Mouse (Mus musculus): ENCODE measurements around the gene Atxn3. TPM values are rescaled to one million over a fixed set of nuclear protein-coding genes. Genes with fewer than 3 reads are reported as not detected.

Gene Atxn3
- total RNA-seq, 2 experiments from 2014 or later: 11.1 to 11.5 TPM

DNA sequence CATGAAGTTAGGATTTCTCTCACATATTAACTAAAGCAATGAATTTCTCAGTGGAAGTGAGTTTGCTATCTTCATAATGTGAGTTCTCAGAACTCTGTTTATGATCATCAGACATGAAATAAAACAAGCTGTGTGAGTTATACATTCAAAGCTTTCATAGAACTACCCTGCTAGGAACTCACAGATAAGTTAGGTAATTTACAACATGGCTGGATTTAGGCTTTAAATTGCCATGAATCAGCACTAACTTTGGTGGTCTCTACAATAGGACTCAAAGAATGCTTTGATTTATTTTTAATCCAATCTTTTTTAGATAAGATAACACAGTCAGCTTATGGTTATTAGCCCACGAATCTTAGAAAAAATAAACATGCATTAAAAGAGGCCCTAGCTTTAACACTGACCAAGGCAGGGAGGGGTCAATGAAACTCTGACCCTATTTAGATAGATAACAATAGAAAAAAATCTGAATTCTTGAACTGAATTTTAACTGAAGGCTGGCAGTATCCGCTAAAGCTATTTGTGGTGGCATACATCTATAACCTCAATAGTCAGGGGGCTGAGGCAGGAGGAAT is 58.3 kb downstream of the Atxn3 start:
- DNase-seq (ENCODE audit: low spot score): no peak
- intact Hi-C loops (cut with DNase I): no loop called here

DNA sequence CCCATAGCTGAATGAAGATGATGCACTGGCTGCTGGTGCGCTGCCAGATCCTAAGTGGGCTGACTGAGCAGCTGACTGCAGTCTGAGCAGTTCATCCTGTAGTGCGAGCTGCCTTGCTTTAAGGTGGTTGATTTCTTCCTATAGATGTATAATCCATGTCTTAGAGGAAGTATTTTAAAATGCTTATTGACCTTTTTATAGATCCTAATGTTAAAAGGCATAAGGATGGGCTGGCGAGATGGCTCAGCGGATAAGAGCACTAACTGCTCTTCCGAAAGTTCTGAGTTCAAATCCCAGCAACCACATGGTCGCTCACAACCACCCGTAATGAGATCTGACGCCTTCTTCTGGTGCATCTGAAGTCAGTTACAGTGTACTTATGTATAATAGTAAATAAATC is 59.1 kb downstream of the Atxn3 start:
- intact Hi-C loops (cut with DNase I): no loop called here

DNA sequence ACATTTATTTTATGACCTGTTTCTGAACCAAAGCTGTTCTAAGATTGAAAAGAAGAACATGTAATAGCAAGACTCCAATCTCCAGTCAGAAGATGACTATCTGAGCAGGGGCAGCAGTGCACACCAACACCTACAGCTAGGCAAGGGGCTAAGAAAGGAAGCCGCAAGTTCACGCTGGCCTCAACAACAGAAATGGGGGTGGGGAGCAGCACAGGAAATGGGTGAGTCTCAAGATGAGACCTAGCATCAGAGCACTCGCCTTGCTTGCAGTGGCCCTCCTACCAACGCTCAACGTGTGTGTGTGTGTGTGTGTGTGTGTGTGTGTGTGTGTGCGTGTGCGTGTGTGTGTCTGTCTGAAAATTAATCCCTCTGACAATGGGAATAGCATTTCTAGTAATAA is 60.9 kb downstream of the Atxn3 start:
- no peak for DNase-seq (ENCODE audit: low spot score)
- intact Hi-C loops (cut with DNase I): no loop called here

More for the DNA sequence above, 59.1 kb downstream of the Atxn3 start:
- no peak for DNase-seq (ENCODE audit: low spot score)

DNA sequence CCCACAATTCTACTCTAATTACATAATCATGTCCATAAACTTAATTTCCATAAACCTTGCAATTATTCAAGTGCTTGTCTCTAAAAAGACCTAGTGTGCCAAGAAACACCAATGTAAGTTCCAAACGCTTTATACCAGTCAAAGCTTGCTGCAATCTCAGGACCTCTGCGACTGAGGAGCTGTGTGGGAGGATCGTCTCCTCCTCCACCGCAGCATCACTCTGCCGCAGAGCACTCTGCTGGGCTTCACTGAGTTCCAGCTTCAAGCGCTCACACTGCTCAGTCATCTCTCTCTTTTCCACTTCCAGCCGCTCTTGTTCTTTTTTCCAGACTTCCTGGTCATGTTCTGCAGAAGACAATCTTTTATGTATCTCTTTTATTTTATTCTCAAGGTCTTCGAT is 64.8 kb downstream of the Atxn3 start:
- no peak for DNase-seq (ENCODE audit: low spot score)
- intact Hi-C loops (cut with DNase I): no loop called here

DNA sequence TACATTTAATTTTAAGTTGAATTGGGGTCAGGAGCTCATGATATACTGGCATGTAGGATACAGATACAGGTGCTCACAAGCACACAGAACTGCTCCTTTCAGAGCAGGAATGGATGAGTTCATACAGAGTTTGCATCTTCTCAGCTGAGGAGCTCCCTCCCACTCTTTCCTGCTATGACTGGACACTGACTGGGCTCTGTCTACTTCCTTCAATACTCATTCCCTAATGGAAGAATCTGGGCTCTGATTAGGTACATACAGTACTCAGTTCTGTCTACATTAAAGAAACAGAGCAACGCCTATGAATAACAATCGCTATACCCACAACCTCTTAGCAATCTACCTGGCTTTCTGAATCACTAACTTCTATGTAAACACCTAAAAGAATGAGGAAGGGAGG is 65.2 kb downstream of the Atxn3 start:
- intact Hi-C loops (cut with DNase I): no loop called here
- DNase-seq (ENCODE audit: low spot score): no peak

DNA sequence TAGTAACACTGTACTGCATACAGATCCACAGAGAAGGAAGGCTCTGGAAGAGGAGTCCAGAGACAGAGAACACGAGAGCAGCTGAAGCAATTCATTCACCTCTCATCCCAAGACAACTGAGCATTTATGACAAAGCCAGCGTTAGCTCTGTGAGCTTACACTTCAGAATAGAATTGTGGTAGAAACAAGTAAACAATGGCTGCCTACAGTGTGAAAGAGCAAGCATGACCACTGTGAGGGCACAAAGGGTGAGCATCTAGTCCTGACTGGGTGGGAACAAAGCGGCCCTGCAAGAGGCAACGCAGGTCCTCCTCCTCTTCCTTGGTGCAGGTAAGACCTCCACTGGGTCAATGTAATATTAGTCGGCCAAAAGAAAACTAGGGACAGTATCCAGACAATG is 67.0 kb downstream of the Atxn3 start:
- DNase-seq (ENCODE audit: low spot score): no peak
- intact Hi-C loops (cut with DNase I): no loop called here

DNA sequence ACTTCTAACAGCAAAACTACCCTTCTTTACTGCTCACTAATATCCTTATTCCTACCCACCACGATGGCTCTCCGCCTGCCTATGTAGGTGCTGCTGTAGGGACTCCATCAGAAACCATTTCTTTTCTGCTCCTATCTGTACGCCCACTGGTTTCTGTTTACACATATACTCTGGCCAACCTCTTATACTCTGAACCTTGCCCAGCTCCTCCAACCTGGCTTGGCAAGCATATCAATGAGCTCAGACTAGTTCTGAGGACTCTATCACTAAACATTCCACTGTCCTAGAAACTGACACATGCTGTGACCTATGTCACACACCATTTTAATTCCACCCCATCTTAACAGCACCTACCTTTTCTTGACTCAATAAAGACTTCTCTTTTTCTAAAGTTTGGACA is 68.7 kb downstream of the Atxn3 start:
- intact Hi-C loops (cut with DNase I): no loop called here
- no peak for DNase-seq (ENCODE audit: low spot score)

DNA sequence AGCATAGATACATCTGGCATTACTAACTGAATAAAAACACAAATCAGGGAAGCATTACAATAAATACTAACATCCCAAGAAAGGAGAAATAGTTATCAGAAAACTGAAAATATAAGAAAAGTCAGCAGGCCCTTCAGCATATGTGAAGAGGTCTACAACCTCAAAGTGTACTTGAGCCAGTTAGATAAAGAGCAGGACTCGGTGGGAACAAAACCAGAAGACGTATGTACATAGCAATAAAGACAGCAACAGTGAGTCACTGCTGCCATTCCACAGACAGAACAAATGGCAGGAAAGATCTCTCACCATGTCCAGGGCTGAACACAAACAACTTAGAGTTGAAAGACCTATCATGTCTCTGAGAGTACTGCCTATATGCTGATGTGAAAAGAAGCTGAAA is 69.7 kb downstream of the Atxn3 start:
- intact Hi-C loops (cut with DNase I): no loop called here
- no peak for DNase-seq (ENCODE audit: low spot score)

DNA sequence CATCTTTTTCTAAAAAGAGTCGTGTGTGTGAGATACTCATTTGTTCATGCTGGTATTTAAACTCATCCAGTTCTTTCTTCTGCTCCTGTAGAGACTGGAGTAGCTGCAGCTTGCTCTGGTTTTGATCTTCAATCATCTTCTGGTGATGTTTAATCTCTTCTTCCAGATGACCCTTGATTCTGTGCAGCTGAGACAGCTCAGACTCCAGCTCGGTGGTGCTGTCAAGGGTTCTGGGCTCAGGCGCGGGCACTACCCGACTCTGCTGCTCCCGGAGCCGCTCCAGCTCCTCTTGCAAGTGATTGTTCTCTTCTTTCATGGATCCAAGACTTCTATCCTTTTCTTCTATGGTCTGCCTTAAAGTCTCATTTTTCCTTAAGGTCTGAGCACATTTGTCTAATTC is 73.1 kb downstream of the Atxn3 start:
- DNase-seq (ENCODE audit: low spot score): no peak
- intact Hi-C loops (cut with DNase I): no loop called here

DNA sequence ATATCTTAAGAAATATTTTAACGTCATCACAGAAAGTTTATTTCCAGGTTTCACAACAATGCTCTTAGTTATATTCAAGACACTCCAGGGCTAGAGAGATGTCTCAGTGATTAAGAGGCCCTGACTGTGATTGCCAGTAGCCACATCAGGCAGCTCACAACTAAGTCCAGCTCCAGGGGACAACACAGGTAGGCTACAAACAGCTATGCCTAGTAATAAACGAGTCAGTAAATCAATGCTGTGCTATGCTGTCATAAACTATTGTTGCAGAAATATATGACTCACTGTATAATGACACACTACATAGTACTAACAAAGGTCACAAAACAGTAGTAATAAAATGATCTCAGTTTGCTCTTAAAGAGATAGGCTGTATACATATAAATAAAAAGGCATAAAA is 81.7 kb downstream of the Atxn3 start:
- intact Hi-C loops (cut with DNase I): no loop called here
- no peak for DNase-seq (ENCODE audit: low spot score)

DNA sequence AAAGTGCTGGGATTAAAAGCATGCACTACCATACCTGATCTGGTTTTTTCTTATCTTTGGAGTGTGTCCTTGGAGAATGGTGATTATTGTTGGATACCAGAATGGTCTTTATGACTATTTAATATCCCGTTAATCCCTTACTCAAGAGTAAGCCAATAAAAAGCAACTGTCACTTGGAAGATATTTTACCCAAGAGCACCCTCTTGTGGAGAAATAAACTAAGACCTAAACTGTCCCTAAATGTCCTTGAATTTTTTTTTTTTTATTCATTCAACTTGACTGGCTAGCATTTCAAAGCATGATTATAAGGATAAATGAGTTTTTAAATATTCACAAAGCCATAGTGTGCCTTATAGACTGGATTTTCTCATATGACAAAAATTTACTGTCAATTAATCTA is 82.9 kb downstream of the Atxn3 start:
- intact Hi-C loops (cut with DNase I): no loop called here
- no peak for DNase-seq (ENCODE audit: low spot score)

Other genes starting within 250 kb of the Atxn3 start
- under 1 TPM; 0.50 to 0.78 TPM for gene Tc2n, start 239.7 kb downstream of the Atxn3 start, total RNA-seq (2021)
- 10 to 100 TPM; 26.2 to 28.3 TPM for gene Fbln5, start 139.2 kb downstream of the Atxn3 start, total RNA-seq (2021)
- 10 to 100 TPM; 34.9 to 36.7 TPM for gene Trip11, start 45.0 kb downstream of the Atxn3 start, total RNA-seq (2021)
- 10 to 100 TPM; 13.2 to 13.9 TPM for gene Cpsf2, start 17.7 kb upstream of the Atxn3 start, total RNA-seq (2021)
- 1 to 10 TPM; 1.5 to 2.2 TPM for gene Slc24a4, start 170.5 kb upstream of the Atxn3 start, total RNA-seq (2021)

Measured in heart, postnatal 25 days (tissue).